Mouse (Mus musculus): Measurements from ENCODE around the gene Cycs.

DNA sequence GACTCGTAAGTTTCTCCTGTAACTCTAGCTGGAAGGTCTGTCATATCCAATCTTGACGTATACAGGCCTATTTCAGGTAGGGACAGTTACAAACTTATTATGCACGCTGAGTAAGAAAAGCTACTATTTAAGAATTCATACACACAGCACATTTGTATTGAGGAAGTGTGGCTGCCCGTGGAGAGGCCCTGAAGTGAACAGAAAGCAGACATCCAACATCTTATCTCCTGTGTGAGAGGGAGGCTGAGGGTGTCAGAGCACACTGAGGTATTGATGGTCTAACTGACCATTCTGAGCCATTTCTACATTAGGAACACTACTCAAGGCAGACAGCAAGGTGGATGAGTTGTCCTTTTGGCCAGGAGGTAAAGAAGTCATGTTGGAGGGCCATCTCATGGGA lies 7.5 kb downstream of the Cycs start:
- TF ChIP-seq CTCF (IDR thresholded peaks at IDR 0.05; ENCODE audit: borderline replicate concordance, insufficient read depth, low read depth, low read length) (no peak), POLR2A (IDR thresholded peaks at IDR 0.05; ENCODE audit: borderline replicate concordance, insufficient read depth, low read length) (no peak)
